Mouse (Mus musculus) kidney, postnatal 4 days (tissue): ENCODE results near the gene Irgm2.

Experiments used
- DNase-seq, 2 experiments: peaks; one replicate each; pipeline ENCODE4 v3.0.0; 2021; ENCODE audit warnings: mixed read lengths in 2 of 2

The Irgm2 gene

DNA sequence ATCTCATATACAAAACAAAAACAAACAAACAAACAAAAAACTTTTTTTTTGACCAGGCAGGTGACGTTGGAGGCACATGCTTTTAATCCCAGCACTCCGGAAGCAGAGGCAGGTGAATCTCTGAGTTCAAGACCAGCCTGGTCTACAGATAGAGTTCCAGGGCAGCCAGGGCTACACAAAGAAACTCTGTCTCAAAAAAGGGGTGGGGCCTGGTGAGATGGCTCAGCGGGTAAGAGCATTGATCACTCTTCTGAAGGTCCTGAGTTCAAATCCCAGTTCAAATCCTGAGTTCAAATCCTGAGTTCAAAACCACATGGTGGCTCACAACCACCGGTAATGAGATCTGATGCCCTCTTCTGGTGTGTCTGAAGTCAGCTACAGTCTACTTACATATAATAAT is 62.4 kb downstream of the Irgm2 start:
- no peak for DNase-seq

DNA sequence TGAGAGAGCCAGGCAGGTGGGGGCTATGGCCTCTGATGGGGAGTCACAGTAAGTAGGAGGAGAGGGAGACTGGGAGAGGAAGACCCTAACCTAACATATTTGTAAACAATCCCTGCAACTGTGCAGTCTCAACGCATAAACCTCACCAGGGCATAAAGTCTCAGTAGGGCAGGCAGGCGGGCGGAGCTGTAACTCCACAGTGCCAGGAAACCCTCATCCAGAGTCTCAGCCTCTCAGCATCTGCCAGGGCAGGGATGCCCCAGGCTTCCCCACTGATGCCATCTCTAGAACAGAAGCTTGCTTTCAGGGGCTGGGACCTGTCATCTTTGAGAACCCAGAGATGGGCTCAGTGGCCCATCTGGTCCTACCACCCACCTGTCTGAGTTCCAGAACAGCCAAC is 62.9 kb downstream of the Irgm2 start:
- DNase-seq: no peak

DNA sequence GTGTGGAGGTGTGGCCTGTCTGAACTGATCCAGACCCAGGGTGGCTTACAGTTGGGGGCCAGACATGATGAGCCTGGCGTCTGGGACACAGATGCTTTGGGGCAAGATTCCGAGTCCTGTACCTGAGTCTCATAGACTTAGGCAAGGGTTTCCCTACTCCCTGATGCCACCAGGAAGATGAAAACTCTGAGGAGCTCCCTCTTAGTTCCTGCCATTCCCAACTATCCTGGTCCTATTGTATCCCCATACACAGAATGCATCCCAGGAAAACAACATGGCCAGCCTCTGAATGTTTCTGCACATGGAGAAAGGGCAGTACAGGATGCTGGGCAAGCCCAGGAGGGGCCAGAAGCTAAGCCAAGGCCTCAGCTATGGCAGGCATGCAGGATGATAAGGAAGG is 64.1 kb downstream of the Irgm2 start:
- no peak for DNase-seq

DNA sequence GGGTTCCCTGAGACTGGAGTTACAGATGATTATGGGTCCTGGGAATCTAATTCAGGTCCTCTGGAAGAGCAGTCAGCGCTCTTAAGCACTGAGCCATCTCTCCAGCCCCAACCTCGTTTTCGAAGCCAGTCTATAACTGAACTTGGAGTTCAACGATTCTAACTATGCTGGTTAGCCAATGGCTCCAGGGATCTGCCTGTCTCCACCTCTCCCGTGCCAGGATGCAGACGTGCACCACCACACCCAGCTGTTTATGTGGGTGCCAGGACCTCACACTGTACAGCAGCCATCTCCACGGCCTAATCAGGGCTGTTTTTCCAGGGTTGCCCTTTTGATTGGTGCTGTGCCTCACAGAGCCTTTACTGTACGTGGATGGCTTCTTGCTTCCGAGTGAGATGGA is 65.1 kb downstream of the Irgm2 start:
- no peak for DNase-seq

DNA sequence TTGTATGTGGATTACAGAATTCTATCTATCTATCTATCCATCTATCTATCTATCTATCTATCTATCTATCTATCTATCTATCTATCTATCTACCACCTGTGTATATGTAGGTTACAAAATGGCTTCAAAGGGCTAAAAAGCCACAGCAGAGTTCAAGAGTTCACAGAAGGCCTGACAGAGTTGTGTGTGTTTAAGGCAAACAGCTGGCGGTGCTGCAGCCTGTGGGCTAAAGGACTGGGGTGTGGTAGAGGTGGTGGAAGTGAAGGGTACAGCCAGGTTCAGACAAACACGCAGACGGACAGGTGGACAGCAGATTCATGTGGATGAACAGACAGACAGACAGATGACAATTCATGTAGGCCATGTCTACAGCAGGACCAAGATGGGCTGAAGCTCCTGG is 68.9 kb downstream of the Irgm2 start:
- no peak for DNase-seq
